Mouse (Mus musculus) brain, embryonic 14.5 days (tissue): ENCODE data around the gene Sgo2a.

Source experiments
- CTCF ChIP-seq: fragments of 200-500 bp; IDR thresholded peaks from 2 replicates; pipeline ENCODE4 v1.5.1; 2012; ENCODE audit warnings: inconsistent platforms, mild to moderate bottlenecking, moderate library complexity, borderline replicate concordance; ENCODE audit not compliant: insufficient read depth, insufficient read length; ENCODE audit errors: extremely low read depth
- POLR2A ChIP-seq: fragments of 200-500 bp; IDR thresholded peaks from 2 replicates; pipeline ENCODE4 v1.6.1; 2012; ENCODE audit warnings: mild to moderate bottlenecking, inconsistent platforms, borderline replicate concordance; ENCODE audit not compliant: poor library complexity, insufficient read depth, insufficient read length, severe bottlenecking; ENCODE audit errors: extremely low read depth

- TF ChIP-seq CTCF (no peak), POLR2A (no peak)
These were observed 23.1 kb downstream of the Sgo2a start, which contains the start of gene Kctd18 for GRCm38 (mm10) chr1:58018856-58019255.
